Mouse (Mus musculus): ENCODE measurements around the gene Tenm4.

GRCm38 (mm10) chr7:96575202-96575650 is 404.2 kb downstream of the Tenm4 start:
- TF ChIP-seq EP300 (IDR thresholded peaks at IDR 0.05; ENCODE audit: low read depth) (no peak), CTCF (IDR thresholded peaks at IDR 0.05; ENCODE audit: low read depth) (no peak)

Data from liver, embryonic 14.5 days (tissue).